In genomic region chr4:151128641-151129541, GRCm38 (mm10) we compare ENCODE assay signal across 9 mouse cellular contexts. TPM values are rescaled to one million over a fixed set of nuclear protein-coding genes. Genes with fewer than 3 reads are reported as not detected.
DNase-seq lines count a peak whose midpoint lies in the region; ATAC-seq lines count a peak whose summit lies in the region.
"Had no signal": no experiment of that assay in that cellular context is flagged by ENCODE, and none has a peak within 500 bp of the region (broad histone marks: within the 10 kb centered on the region; RNA-seq: fewer than 3 reads in every experiment).

No protein-coding gene starts in this region.

- no peak for ATAC-seq in megakaryocyte, adult 5-6 weeks (ENCODE audit: poor library complexity, severe bottlenecking)
- ATAC-seq in embryonic facial prominence, embryonic 12.5 days (ENCODE audit: insufficient number of reproducible peaks, insufficient read depth, low FRiP score, low TSS enrichment), result peak; percentile 29; the same call in 1 of the 2 replicates

- peak overlapping the region; percentile 43 for H3K4me3 ChIP-seq in megakaryocyte, embryonic 14.5 days (replicated peaks)
- H3K4me3 ChIP-seq in embryonic facial prominence, embryonic 12.5 days, result peak overlapping the region; percentile 59

- peak overlapping the region; percentile 94 for H3K27ac ChIP-seq in embryonic facial prominence, embryonic 12.5 days

- WGBS in embryonic facial prominence, embryonic 12.5 days, result under 1% methylated on average over 69 of the region's 69 CpGs

- peaks cover 91% of the 10 kb centered on the region for H3K27me3 ChIP-seq in megakaryocyte, embryonic 14.5 days (replicated peaks)
- H3K27me3 ChIP-seq in embryonic facial prominence, embryonic 12.5 days, result no peaks in the 10 kb centered on the region

- peak overlapping the region; percentile 80 for H3K9ac ChIP-seq in embryonic facial prominence, embryonic 12.5 days

- no peaks in the 10 kb centered on the region for H3K36me3 ChIP-seq in megakaryocyte, embryonic 14.5 days (replicated peaks; ENCODE audit: low read length)
- H3K36me3 ChIP-seq in embryonic facial prominence, embryonic 12.5 days, result no peaks in the 10 kb centered on the region

- H3K4me1 ChIP-seq in megakaryocyte, embryonic 14.5 days, result peaks cover 12% of the 10 kb centered on the region; the same call in 1 of the 2 replicates
- peaks cover 24% of the 10 kb centered on the region for H3K4me1 ChIP-seq in embryonic facial prominence, embryonic 12.5 days

- peak; percentile 80 to 86 for DNase-seq in heart, postnatal 10 days
- peak; percentile 86 to 87 for DNase-seq in layer of hippocampus, postnatal 14 days (ENCODE audit: low spot score in 2 of 2)
- DNase-seq in lung, postnatal 14 days, result peak; percentile 8
- DNase-seq in right cerebral cortex, postnatal 36 days (ENCODE audit: low spot score in 2 of 2), result peak; percentile 80
- no peak for DNase-seq in spleen, postnatal 36 days (ENCODE audit: low spot score in 2 of 2)

- intact Hi-C loops in heart, postnatal 10 days (cut with DNase I), result loop anchor here (2.0 kb wide), 2 partner anchors 20 to 56 kb away; no protein-coding TSS in a partner anchor

- peak overlapping the region; percentile 67 for H3K4me2 ChIP-seq in embryonic facial prominence, embryonic 12.5 days (replicated peaks)

- H3K9me3 ChIP-seq in megakaryocyte, embryonic 14.5 days, result no peaks in the 10 kb centered on the region
- no peaks in the 10 kb centered on the region for H3K9me3 ChIP-seq in embryonic facial prominence, embryonic 12.5 days

RNA-seq across cellular contexts. Expression of gene Gm13090, which starts 39.5 kb away (rescaled TPM):
- polyA plus RNA-seq in megakaryocyte, embryonic 14.5 days (2012; ENCODE audit: insufficient read depth, low replicate concordance), result not detected in 2 replicates
- total RNA-seq in megakaryocyte, adult 5-6 weeks (2015), result not detected in 2 replicates
- not detected in 2 replicates for total RNA-seq in megakaryocyte, adult 5-6 weeks (2017)
- polyA plus RNA-seq in embryonic facial prominence, embryonic 12.5 days (2016; fragmentation: Nextera tagmentation; extraction: Ambion mirVana), result not detected in 2 replicates
- not detected for total RNA-seq in heart, postnatal 10 days (2021)
- total RNA-seq in layer of hippocampus, postnatal 14 days (2021), result not detected
- total RNA-seq: MEL had no signal

Comparison
In these comparisons a context has a peak if more than half of its experiments do, and no peak if none do; other contexts are left out.
1. DNase-seq: peak in heart, postnatal 10 days (2 of 2), layer of hippocampus, postnatal 14 days (2 of 2), lung, postnatal 14 days (single experiment) and right cerebral cortex, postnatal 36 days (2 of 2); none in spleen, postnatal 36 days (0 of 2).